Mouse (Mus musculus): ENCODE measurements around the gene Slc17a6. TPM values are rescaled to one million over a fixed set of nuclear protein-coding genes. Genes with fewer than 3 reads are reported as not detected.
A peak's percentile ranks its signal among the peaks of the same experiment; 100 is the strongest.

Slc17a6 gene
- polyA plus RNA-seq, 1 experiment from 2014 or later = 23.1 TPM

- Histone ChIP-seq H3K4me2 (ENCODE audit: low read depth, low read length, severe bottlenecking) (peak overlapping the region; percentile 45; the same call in 1 of the 2 replicates), H3K9me3 (ENCODE audit: control insufficient read depth, low read length) (no peaks in the 10 kb centered on the region), H3K27me3 (ENCODE audit: control insufficient read depth, insufficient read depth, low read length) (peaks cover 66% of the 10 kb centered on the region), H3K27ac (ENCODE audit: low read depth, low read length) (peak overlapping the region; percentile 60), H3K36me3 (ENCODE audit: control insufficient read depth, insufficient read depth, low read length) (no peaks in the 10 kb centered on the region), H3K4me1 (replicated peaks; ENCODE audit: control insufficient read depth, insufficient read depth, low read length) (peaks cover 2% of the 10 kb centered on the region; the same call in 1 of the 2 replicates), H3K9ac (ENCODE audit: low read length) (peak overlapping the region; percentile 45), H3K4me3 (ENCODE audit: low read depth, low read length) (peak overlapping the region; percentile 24)
- no peak for ATAC-seq (replicated peaks; ENCODE audit: low FRiP score)
- WGBS = 1% methylated on average over 4 of the region's 4 CpGs
- no peak for DNase-seq (ENCODE audit: low spot score)
Measured at GRCm38 (mm10) chr7:51624336-51624897, 2.6 kb downstream of the Slc17a6 start.

- H3K36me3 ChIP-seq (ENCODE audit: control insufficient read depth, insufficient read depth, low read length) = no peaks in the 10 kb centered on the region
- peak overlapping the region; percentile 16 for H3K4me3 ChIP-seq (ENCODE audit: low read depth, low read length)
- no peaks in the 10 kb centered on the region for H3K9me3 ChIP-seq (ENCODE audit: control insufficient read depth, low read length)
- H3K4me2 ChIP-seq (ENCODE audit: low read depth, low read length, severe bottlenecking) = peak overlapping the region; percentile 45; the same call in 1 of the 2 replicates
- ATAC-seq (replicated peaks; ENCODE audit: low FRiP score) = peak; percentile 14; the same call in 1 of the 2 replicates
- 1% methylated on average over 23 of the region's 23 CpGs for WGBS
- peaks cover 65% of the 10 kb centered on the region for H3K27me3 ChIP-seq (ENCODE audit: control insufficient read depth, insufficient read depth, low read length)
- H3K27ac ChIP-seq (ENCODE audit: low read depth, low read length) = peak overlapping the region; percentile 60
- DNase-seq (ENCODE audit: low spot score) = peak; percentile 69
- H3K4me1 ChIP-seq (replicated peaks; ENCODE audit: control insufficient read depth, insufficient read depth, low read length) = peaks cover 2% of the 10 kb centered on the region; the same call in 1 of the 2 replicates
- peak overlapping the region; percentile 45 for H3K9ac ChIP-seq (ENCODE audit: low read length)
Measured at GRCm38 (mm10) chr7:51625161-51625560, 3.4 kb downstream of the Slc17a6 start.

GRCm38 (mm10) chr7:51625591-51626255 lies 3.9 kb downstream of the Slc17a6 start:
- peaks cover 2% of the 10 kb centered on the region; the same call in 1 of the 2 replicates for H3K4me1 ChIP-seq (replicated peaks; ENCODE audit: control insufficient read depth, insufficient read depth, low read length)
- H3K36me3 ChIP-seq (ENCODE audit: control insufficient read depth, insufficient read depth, low read length) = no peaks in the 10 kb centered on the region
- peak overlapping the region; percentile 45 for H3K9ac ChIP-seq (ENCODE audit: low read length)
- DNase-seq (ENCODE audit: low spot score) (no peak), ATAC-seq (replicated peaks; ENCODE audit: low FRiP score) (no peak)
- no peaks in the 10 kb centered on the region for H3K9me3 ChIP-seq (ENCODE audit: control insufficient read depth, low read length)
- peak overlapping the region; percentile 16 for H3K4me3 ChIP-seq (ENCODE audit: low read depth, low read length)
- peak overlapping the region; percentile 45 for H3K4me2 ChIP-seq (ENCODE audit: low read depth, low read length, severe bottlenecking)
- peaks cover 64% of the 10 kb centered on the region for H3K27me3 ChIP-seq (ENCODE audit: control insufficient read depth, insufficient read depth, low read length)
- WGBS = 2% methylated on average over 11 of the region's 11 CpGs
- peak overlapping the region; percentile 60; the same call in 1 of the 2 replicates for H3K27ac ChIP-seq (ENCODE audit: low read depth, low read length)

- Histone ChIP-seq H3K27ac (ENCODE audit: low read depth, low read length) (peak overlapping the region; percentile 63), H3K9me3 (ENCODE audit: control insufficient read depth, low read length) (no peaks in the 10 kb centered on the region), H3K9ac (ENCODE audit: low read length) (peak overlapping the region; percentile 44; the same call in 1 of the 2 replicates), H3K4me2 (ENCODE audit: low read depth, low read length, severe bottlenecking) (peak overlapping the region; percentile 45), H3K36me3 (ENCODE audit: control insufficient read depth, insufficient read depth, low read length) (no peaks in the 10 kb centered on the region), H3K4me3 (ENCODE audit: low read depth, low read length) (peak overlapping the region; percentile 16), H3K27me3 (ENCODE audit: control insufficient read depth, insufficient read depth, low read length) (peaks cover 61% of the 10 kb centered on the region), H3K4me1 (replicated peaks; ENCODE audit: control insufficient read depth, insufficient read depth, low read length) (peaks cover 2% of the 10 kb centered on the region; the same call in 1 of the 2 replicates)
- DNase-seq (ENCODE audit: low spot score) (no peak), ATAC-seq (replicated peaks; ENCODE audit: low FRiP score) (no peak)
- under 1% methylated on average over 16 of the region's 16 CpGs for WGBS
Measured at GRCm38 (mm10) chr7:51626451-51627000, 4.7 kb downstream of the Slc17a6 start.

GRCm38 (mm10) chr7:51627001-51627631 lies 5.3 kb downstream of the Slc17a6 start:
- peak overlapping the region; percentile 45 for H3K4me2 ChIP-seq (ENCODE audit: low read depth, low read length, severe bottlenecking)

GRCm38 (mm10) chr7:51627666-51628065 lies 5.9 kb downstream of the Slc17a6 start:
- WGBS = under 1% methylated on average over 9 of the region's 9 CpGs
- H3K27ac ChIP-seq (ENCODE audit: low read depth, low read length) = peak overlapping the region; percentile 63; the same call in 1 of the 2 replicates
- H3K4me2 ChIP-seq (ENCODE audit: low read depth, low read length, severe bottlenecking) = peak overlapping the region; percentile 45; the same call in 1 of the 2 replicates
- DNase-seq (ENCODE audit: low spot score) (peak; percentile 51), ATAC-seq (replicated peaks; ENCODE audit: low FRiP score) (0 out of 2 replicates have a peak, but pooled peaks have one; percentile 12)
- no peaks in the 10 kb centered on the region; the same call in 1 of the 2 replicates for H3K4me1 ChIP-seq (replicated peaks; ENCODE audit: control insufficient read depth, insufficient read depth, low read length)
- H3K9me3 ChIP-seq (ENCODE audit: control insufficient read depth, low read length) = no peaks in the 10 kb centered on the region
- H3K27me3 ChIP-seq (ENCODE audit: control insufficient read depth, insufficient read depth, low read length) = peaks cover 49% of the 10 kb centered on the region
- peak overlapping the region; percentile 16 for H3K4me3 ChIP-seq (ENCODE audit: low read depth, low read length)
- no peak overlapping the region; the same call in 1 of the 2 replicates for H3K9ac ChIP-seq (ENCODE audit: low read length)
- H3K36me3 ChIP-seq (ENCODE audit: control insufficient read depth, insufficient read depth, low read length) = no peaks in the 10 kb centered on the region

More at GRCm38 (mm10) chr7:51627001-51627631, 5.3 kb downstream of the Slc17a6 start:
- DNase-seq (ENCODE audit: low spot score) (peak; percentile 77), ATAC-seq (replicated peaks; ENCODE audit: low FRiP score) (peak; percentile 87)
- H3K4me1 ChIP-seq (replicated peaks; ENCODE audit: control insufficient read depth, insufficient read depth, low read length) = peaks cover 2% of the 10 kb centered on the region; the same call in 1 of the 2 replicates
- H3K27ac ChIP-seq (ENCODE audit: low read depth, low read length) = peak overlapping the region; percentile 63
- WGBS = under 1% methylated on average over 26 of the region's 26 CpGs
- H3K4me3 ChIP-seq (ENCODE audit: low read depth, low read length) = peak overlapping the region; percentile 16
- H3K27me3 ChIP-seq (ENCODE audit: control insufficient read depth, insufficient read depth, low read length) = peaks cover 55% of the 10 kb centered on the region
- no peaks in the 10 kb centered on the region for H3K36me3 ChIP-seq (ENCODE audit: control insufficient read depth, insufficient read depth, low read length)
- H3K9ac ChIP-seq (ENCODE audit: low read length) = peak overlapping the region; percentile 44; the same call in 1 of the 2 replicates
- H3K9me3 ChIP-seq (ENCODE audit: control insufficient read depth, low read length) = no peaks in the 10 kb centered on the region

- Histone ChIP-seq H3K4me2 (ENCODE audit: low read depth, low read length, severe bottlenecking) (no peak overlapping the region), H3K36me3 (ENCODE audit: control insufficient read depth, insufficient read depth, low read length) (no peaks in the 10 kb centered on the region), H3K9me3 (ENCODE audit: control insufficient read depth, low read length) (no peaks in the 10 kb centered on the region), H3K27ac (ENCODE audit: low read depth, low read length) (no peak overlapping the region), H3K27me3 (ENCODE audit: control insufficient read depth, insufficient read depth, low read length) (peaks cover 48% of the 10 kb centered on the region), H3K4me1 (replicated peaks; ENCODE audit: control insufficient read depth, insufficient read depth, low read length) (peaks cover 2% of the 10 kb centered on the region; the same call in 1 of the 2 replicates), H3K9ac (ENCODE audit: low read length) (no peak overlapping the region), H3K4me3 (ENCODE audit: low read depth, low read length) (no peak overlapping the region)
- no peak for ATAC-seq (replicated peaks; ENCODE audit: low FRiP score)
- under 1% methylated on average over 9 of the region's 9 CpGs for WGBS
- no peak for DNase-seq (ENCODE audit: low spot score)
Measured at GRCm38 (mm10) chr7:51628349-51628748, 6.5 kb downstream of the Slc17a6 start.

- Histone ChIP-seq H3K4me3 (ENCODE audit: low read depth, low read length) (no peak overlapping the region), H3K36me3 (ENCODE audit: control insufficient read depth, insufficient read depth, low read length) (no peaks in the 10 kb centered on the region), H3K4me2 (ENCODE audit: low read depth, low read length, severe bottlenecking) (0 out of 2 replicates have a peak overlapping the region, but pooled peaks have one; percentile 21), H3K9me3 (ENCODE audit: control insufficient read depth, low read length) (no peaks in the 10 kb centered on the region), H3K27me3 (ENCODE audit: control insufficient read depth, insufficient read depth, low read length) (peaks cover 39% of the 10 kb centered on the region), H3K4me1 (replicated peaks; ENCODE audit: control insufficient read depth, insufficient read depth, low read length) (peaks cover 2% of the 10 kb centered on the region; the same call in 1 of the 2 replicates), H3K27ac (ENCODE audit: low read depth, low read length) (no peak overlapping the region), H3K9ac (ENCODE audit: low read length) (0 out of 2 replicates have a peak overlapping the region, but pooled peaks have one; percentile 8)
- 0% methylated on average over 3 of the region's 3 CpGs for WGBS
- DNase-seq (ENCODE audit: low spot score) = no peak
- no peak for ATAC-seq (replicated peaks; ENCODE audit: low FRiP score)
Measured at GRCm38 (mm10) chr7:51629206-51629605, 7.4 kb downstream of the Slc17a6 start.

Data from forebrain, embryonic 11.5 days (tissue).